Mouse (Mus musculus) limb, embryonic 13.5 days (tissue): ENCODE measurements around the gene Tex36. TPM values are rescaled to one million over a fixed set of nuclear protein-coding genes. Genes with fewer than 3 reads are reported as not detected.
A peak's percentile ranks its signal among the peaks of the same experiment; 100 is the strongest.

ENCODE experiments used
- ATAC-seq: fragments of 200-750 bp; cut with Nextera tagmentation; 2 replicates; pipeline ENCODE4 v1.8.0; 2017; ENCODE audit warnings: low read depth, moderate number of reproducible peaks, moderate TSS enrichment; ENCODE audit not compliant: low FRiP score
- H3K27ac ChIP-seq: fragments of 300-500 bp; sonication (generic); 2 replicates; pipeline ENCODE4 v1.5.1; 2015; ENCODE audit warnings: inconsistent platforms, mild to moderate bottlenecking, moderate library complexity
- H3K27me3 ChIP-seq: fragments of 300-500 bp; sonication (generic); 2 replicates; pipeline ENCODE4 v1.6.1; 2015; ENCODE audit warnings: mild to moderate bottlenecking, inconsistent platforms
- H3K36me3 ChIP-seq: fragments of 300-500 bp; sonication (generic); 2 replicates; pipeline ENCODE4 v1.6.1; 2015; ENCODE audit warnings: inconsistent platforms, mild to moderate bottlenecking, moderate library complexity
- H3K4me1 ChIP-seq: fragments of 300-500 bp; sonication (generic); 2 replicates; pipeline ENCODE4 v1.6.1; 2015; ENCODE audit warnings: inconsistent platforms
- H3K4me2 ChIP-seq: fragments of 300-500 bp; sonication (generic); replicated peaks from 2 replicates; pipeline ENCODE4 v1.6.1; 2015; ENCODE audit warnings: inconsistent platforms, mild to moderate bottlenecking, moderate library complexity
- H3K4me3 ChIP-seq: fragments of 300-500 bp; sonication (generic); 2 replicates; pipeline ENCODE4 v1.5.1; 2015; ENCODE audit warnings: moderate library complexity, mild to moderate bottlenecking, inconsistent platforms
- H3K9ac ChIP-seq: fragments of 300-500 bp; sonication (generic); 2 replicates; pipeline ENCODE4 v1.6.1; 2015; ENCODE audit warnings: mild to moderate bottlenecking, inconsistent platforms
- H3K9me3 ChIP-seq: fragments of 300-500 bp; sonication (generic); 2 replicates; pipeline ENCODE4 v1.6.1; 2016; ENCODE audit warnings: inconsistent platforms
- WGBS: fragments of 180-500 bp; shearing (Covaris S2); methylation state at CpG from one replicate; pipeline ENCODE4 v1.1.7; 2015; 5-methylcytosine and 5-hydroxymethylcytosine counted together
- polyA plus RNA-seq: library from polyadenylated mRNA; unstranded; fragments of >200 nt; fragmentation: Nextera tagmentation; extraction: Ambion mirVana; gene quantifications from 2 replicates; pipeline ENCODE4 v1.2.1, GENCODE M21; 2015

Tex36 gene
- polyA plus RNA-seq = not detected in 2 replicates

DNA sequence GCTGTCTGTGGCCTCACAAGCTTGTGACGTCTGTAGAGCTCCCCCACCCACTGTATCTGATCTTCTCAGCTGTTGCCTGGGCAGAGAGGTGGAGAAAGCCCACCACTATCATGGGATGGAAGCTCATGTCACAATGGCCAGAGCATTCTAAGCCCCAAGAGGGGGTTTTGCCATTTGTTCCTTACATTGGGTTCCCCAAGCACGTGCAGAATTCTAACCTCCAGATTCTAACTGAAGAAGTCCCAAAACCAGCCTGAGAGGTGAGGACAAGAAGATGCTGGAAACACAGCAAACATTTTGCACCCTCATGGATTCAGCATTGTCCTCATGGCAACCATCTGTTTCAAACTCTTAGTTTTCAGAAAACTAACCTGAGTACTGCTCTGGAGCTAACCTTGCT, at the start of gene Tex36:
TSS of gene Tex36 (minus strand) at position 101 of the 400 bp plus-strand sequence.
- Histone ChIP-seq H3K9ac (no peak within 1 kb of the TSS), H3K27ac (no peak within 1 kb of the TSS), H3K4me2 (no peak within 1 kb of the TSS), H3K4me1 (peaks cover 16% of the 10 kb centered on the region), H3K36me3 (no peaks in the 10 kb centered on the region), H3K27me3 (0 out of 2 replicates have a peak, but pooled peaks cover 8% of the 10 kb centered on the region), H3K9me3 (no peaks in the 10 kb centered on the region), H3K4me3 (no peak within 1 kb of the TSS)
- 60% methylated on average over 2 of the region's 2 CpGs for WGBS
- ATAC-seq = no peak

- peaks cover 92% of the 10 kb centered on the region for H3K36me3 ChIP-seq
- H3K27me3 ChIP-seq = no peaks in the 10 kb centered on the region
- WGBS = 88% methylated on average over 6 of the region's 6 CpGs
- H3K4me1 ChIP-seq = no peaks in the 10 kb centered on the region
- H3K27ac ChIP-seq = no peak overlapping the region
- H3K4me2 ChIP-seq = no peak overlapping the region
- no peak for ATAC-seq
- H3K9me3 ChIP-seq = no peaks in the 10 kb centered on the region
- H3K9ac ChIP-seq = no peak overlapping the region
- no peak overlapping the region for H3K4me3 ChIP-seq
Measured at GRCm38 (mm10) chr7:133645716-133646115, 43.8 kb upstream of the Tex36 start.

DNA sequence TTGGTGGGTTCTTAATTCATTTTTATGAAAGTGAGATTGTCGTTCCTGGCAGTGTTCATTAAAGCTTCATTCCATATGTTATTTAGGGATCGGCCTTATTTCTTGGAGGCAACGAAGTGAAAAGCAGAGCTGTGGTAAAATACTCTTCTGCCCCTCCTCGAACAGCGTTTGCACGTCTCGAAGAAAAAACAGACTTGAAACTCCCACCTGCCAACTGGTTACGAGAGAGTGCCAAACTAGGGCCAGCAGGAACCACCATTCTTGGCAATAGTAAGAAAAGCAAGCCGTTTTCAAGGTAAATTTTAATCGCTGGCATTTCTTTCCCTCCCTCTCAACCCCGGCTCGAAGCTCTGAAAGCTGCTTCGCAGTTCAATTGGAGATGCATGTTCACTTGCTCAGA, 36.9 kb upstream of the Tex36 start:
- no peak overlapping the region for H3K27ac ChIP-seq
- H3K4me2 ChIP-seq = peak overlapping the region; percentile 93
- no peaks in the 10 kb centered on the region for H3K9me3 ChIP-seq
- peaks cover 24% of the 10 kb centered on the region for H3K4me1 ChIP-seq
- H3K36me3 ChIP-seq = peaks cover 36% of the 10 kb centered on the region
- peak overlapping the region; percentile 94 for H3K4me3 ChIP-seq
- H3K9ac ChIP-seq = no peak overlapping the region; the same call in 1 of the 2 replicates
- no peak for ATAC-seq
- H3K27me3 ChIP-seq = no peaks in the 10 kb centered on the region
- 86% methylated on average over 13 of the region's 13 CpGs for WGBS

DNA sequence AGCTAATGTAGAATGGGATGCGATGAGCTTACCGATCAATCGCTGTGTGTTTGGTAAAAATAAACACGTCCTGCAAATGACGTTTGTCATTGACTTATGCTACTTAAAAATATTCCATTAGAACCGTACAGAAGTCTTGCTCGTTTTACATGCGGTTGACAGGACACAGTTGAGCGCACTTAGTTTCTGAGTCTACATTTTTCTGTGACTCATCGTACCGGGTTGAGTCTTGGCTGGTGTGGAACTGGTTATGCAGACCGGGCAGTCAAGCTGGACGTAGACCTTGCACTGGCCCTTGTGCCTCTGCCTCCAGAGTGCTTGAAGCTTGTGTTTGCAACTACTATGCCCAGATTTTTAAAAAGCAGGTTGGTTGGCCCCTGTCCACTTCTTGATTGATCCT, 36.3 kb upstream of the Tex36 start:
- Histone ChIP-seq H3K27ac (no peak overlapping the region), H3K9me3 (no peaks in the 10 kb centered on the region), H3K27me3 (no peaks in the 10 kb centered on the region), H3K4me3 (peak overlapping the region; percentile 94), H3K36me3 (peaks cover 31% of the 10 kb centered on the region), H3K4me2 (peak overlapping the region; percentile 93), H3K4me1 (peaks cover 24% of the 10 kb centered on the region), H3K9ac (peak overlapping the region; percentile 92)
- 13% methylated on average over 13 of the region's 13 CpGs for WGBS
- no peak for ATAC-seq

DNA sequence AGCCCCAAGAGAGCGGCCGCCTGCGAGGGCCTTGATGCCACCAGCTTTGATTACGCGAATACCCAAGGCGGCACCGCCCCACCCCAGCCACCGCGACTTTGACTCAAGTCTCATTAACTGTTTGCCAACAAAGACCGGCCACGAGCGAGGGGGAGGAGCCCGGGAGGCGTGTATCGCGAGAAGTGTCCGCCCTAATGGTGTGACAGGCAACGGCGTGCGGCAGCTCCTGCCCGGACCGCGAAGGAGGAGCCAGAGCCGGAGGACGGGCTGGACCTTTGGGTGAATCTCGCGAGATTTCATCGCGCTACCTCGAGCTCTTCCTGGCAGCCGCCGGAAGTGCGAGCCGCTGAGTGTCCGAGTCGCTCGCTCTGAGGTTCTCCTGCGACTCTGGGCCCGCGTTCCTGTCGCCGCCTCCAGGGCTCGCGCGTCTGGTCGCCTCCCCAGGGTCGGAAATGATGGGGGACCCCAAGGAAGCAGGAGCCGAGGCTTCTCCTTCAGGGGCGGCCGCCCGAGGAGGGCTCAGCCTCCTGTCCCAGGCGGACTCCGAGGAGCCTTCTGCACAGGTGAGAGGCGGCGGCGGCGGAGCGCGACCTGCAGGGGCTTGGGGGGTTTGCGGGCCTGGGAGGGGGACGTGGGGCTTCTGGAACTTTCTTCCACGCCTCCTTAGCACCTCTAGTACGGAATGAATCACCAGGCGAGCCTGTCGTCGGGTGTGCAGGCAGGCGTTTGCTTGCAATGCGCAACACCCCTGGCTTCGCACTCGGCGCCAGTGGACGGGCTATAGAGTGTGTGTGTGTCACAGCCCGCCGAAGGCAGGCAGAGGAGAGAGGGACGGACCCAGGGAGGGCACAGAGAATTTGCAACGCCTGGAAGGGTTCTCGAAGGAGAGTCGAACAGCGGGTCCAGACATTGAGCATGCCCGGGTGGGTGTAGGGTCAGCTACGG, 35.7 kb upstream of the Tex36 start, which contains the start of gene Edrf1:
TSS of gene Edrf1 (plus strand) at position 183 of the 945 bp plus-strand sequence.
- Histone ChIP-seq H3K27me3 (no peaks in the 10 kb centered on the region), H3K36me3 (peaks cover 24% of the 10 kb centered on the region), H3K9me3 (no peaks in the 10 kb centered on the region), H3K27ac (peak within 1 kb of the TSS; percentile 87), H3K4me1 (peaks cover 24% of the 10 kb centered on the region), H3K4me3 (peak within 1 kb of the TSS; percentile 94), H3K9ac (peak within 1 kb of the TSS; percentile 92), H3K4me2 (peak within 1 kb of the TSS; percentile 93)
- peak; percentile 96 for ATAC-seq
- WGBS = under 1% methylated on average over 81 of the region's 81 CpGs

DNA sequence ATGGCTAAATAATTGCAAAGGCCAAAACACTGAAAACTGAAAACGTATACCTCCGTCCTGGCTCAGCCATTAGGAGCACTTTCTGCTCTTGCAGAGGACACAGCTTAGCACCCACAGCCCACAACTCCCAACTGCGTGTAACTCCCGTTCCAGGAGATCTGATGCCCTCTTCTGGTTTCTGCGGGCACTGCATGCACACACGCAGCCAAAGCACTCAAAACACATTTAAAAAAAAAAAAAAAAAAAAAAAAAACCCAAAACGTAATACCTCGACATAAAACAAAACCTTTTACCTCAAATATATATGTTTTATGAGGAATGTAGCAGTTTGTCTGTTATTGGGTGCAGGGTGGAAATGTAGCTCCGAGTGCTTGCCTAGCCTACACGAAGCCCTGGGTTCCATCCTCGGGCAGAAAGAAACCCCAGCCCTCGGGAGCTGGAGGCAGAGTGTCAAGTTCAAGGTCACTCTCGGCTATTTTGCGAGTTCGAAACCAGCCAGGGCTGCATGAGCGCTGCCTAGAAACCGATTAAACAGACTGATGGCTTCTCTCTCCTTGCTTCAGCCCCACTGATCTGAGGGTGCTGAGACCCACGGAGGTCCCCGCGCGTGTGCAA, 34.9 kb upstream of the Tex36 start:
- peak overlapping the region; percentile 93 for H3K4me2 ChIP-seq
- peak overlapping the region; percentile 87; the same call in 1 of the 2 replicates for H3K27ac ChIP-seq
- no peaks in the 10 kb centered on the region for H3K9me3 ChIP-seq
- H3K9ac ChIP-seq = peak overlapping the region; percentile 72
- H3K4me1 ChIP-seq = peaks cover 24% of the 10 kb centered on the region
- ATAC-seq = peak; percentile 12; the same call in 1 of the 2 replicates
- no peaks in the 10 kb centered on the region for H3K27me3 ChIP-seq
- peak overlapping the region; percentile 94 for H3K4me3 ChIP-seq
- WGBS = 3% methylated on average over 21 of the region's 21 CpGs
- H3K36me3 ChIP-seq = peaks cover 16% of the 10 kb centered on the region

GRCm38 (mm10) chr7:133634932-133635650, 33.1 kb upstream of the Tex36 start:
- Histone ChIP-seq H3K9ac (no peak overlapping the region), H3K9me3 (no peaks in the 10 kb centered on the region), H3K4me1 (peaks cover 24% of the 10 kb centered on the region), H3K4me2 (peak overlapping the region; percentile 27; the same call in 1 of the 2 replicates), H3K27me3 (peaks cover 6% of the 10 kb centered on the region; the same call in 1 of the 2 replicates), H3K27ac (peak overlapping the region; percentile 69), H3K4me3 (no peak overlapping the region), H3K36me3 (0 out of 2 replicates have a peak, but pooled peaks cover 4% of the 10 kb centered on the region)
- WGBS = 19% methylated on average over 10 of the region's 12 CpGs
- peak; percentile 35; the same call in 1 of the 2 replicates for ATAC-seq

DNA sequence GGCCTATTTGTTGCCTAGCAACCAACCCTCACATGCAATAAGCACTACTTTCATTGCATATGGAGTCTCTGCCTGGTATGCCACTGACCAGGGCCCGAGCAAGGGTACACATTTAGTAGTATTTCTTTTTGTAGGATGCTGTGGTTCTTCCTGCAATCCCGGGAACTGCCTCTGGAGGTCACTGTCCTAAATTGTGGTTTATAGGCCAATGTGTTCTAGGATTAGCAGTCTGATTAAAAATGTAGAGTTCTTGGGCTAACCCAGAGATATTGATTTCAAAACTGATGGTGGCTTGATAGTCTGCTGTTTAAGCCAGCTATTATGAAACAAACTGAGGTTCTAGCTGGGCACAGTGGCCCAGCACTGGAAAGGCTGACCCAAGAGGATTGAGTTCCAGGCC, 30.5 kb upstream of the Tex36 start:
- no peaks in the 10 kb centered on the region for H3K9me3 ChIP-seq
- H3K27me3 ChIP-seq = peaks cover 6% of the 10 kb centered on the region; the same call in 1 of the 2 replicates
- no peaks in the 10 kb centered on the region for H3K36me3 ChIP-seq
- no peak overlapping the region for H3K9ac ChIP-seq
- no peak overlapping the region for H3K27ac ChIP-seq
- ATAC-seq = no peak
- WGBS = 28% methylated on average over 2 of the region's 2 CpGs
- peaks cover 12% of the 10 kb centered on the region for H3K4me1 ChIP-seq
- H3K4me2 ChIP-seq = no peak overlapping the region
- no peak overlapping the region for H3K4me3 ChIP-seq

- Histone ChIP-seq H3K4me3 (no peak overlapping the region), H3K9me3 (no peaks in the 10 kb centered on the region), H3K4me2 (no peak overlapping the region), H3K27ac (no peak overlapping the region), H3K36me3 (no peaks in the 10 kb centered on the region), H3K4me1 (peaks cover 10% of the 10 kb centered on the region), H3K9ac (no peak overlapping the region), H3K27me3 (peaks cover 6% of the 10 kb centered on the region; the same call in 1 of the 2 replicates)
- WGBS = 80% methylated on average over 5 of the region's 5 CpGs
- no peak for ATAC-seq
Measured at GRCm38 (mm10) chr7:133630821-133631220, 28.9 kb upstream of the Tex36 start.

DNA sequence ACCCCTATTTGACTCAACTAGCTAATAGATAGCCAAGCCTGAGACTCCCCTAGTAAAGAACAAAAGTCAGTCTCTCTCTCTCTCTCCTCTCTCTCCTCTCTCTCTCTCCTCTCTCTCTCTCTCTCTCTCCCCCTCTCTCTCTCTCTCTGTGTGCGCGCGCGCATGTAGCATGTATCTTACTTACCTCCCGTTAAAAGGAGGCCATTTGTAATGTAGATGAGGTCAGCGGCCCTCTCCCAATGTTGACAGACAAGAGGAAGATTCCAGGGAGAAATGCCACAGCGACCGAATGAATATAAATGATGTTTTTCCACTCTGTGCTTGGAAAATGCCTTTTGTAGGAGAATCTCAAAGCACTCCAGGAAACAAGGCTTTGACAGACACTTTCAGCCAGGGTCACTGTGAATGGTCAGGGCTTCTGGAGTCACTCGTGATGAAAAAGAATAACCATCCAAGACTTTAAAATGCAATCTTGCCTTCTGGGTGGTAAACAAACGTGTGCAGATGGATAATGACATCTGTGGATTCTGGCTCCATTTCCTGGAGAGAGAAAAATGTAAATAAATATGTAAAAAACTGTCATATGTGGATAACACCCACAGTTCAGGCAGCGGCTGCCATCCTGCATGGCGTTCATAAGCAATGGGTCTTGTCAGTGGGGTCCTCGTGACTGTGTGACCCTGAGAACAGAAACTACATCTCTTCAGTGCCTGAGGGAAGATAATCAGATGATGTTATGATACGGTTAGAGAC, 25.4 kb upstream of the Tex36 start:
- no peak overlapping the region for H3K4me3 ChIP-seq
- peaks cover 19% of the 10 kb centered on the region; the same call in 1 of the 2 replicates for H3K27me3 ChIP-seq
- H3K36me3 ChIP-seq = no peaks in the 10 kb centered on the region
- H3K4me2 ChIP-seq = no peak overlapping the region
- H3K9me3 ChIP-seq = no peaks in the 10 kb centered on the region
- no peak overlapping the region for H3K9ac ChIP-seq
- H3K4me1 ChIP-seq = no peaks in the 10 kb centered on the region
- 59% methylated on average over 14 of the region's 14 CpGs for WGBS
- ATAC-seq = no peak
- no peak overlapping the region for H3K27ac ChIP-seq

DNA sequence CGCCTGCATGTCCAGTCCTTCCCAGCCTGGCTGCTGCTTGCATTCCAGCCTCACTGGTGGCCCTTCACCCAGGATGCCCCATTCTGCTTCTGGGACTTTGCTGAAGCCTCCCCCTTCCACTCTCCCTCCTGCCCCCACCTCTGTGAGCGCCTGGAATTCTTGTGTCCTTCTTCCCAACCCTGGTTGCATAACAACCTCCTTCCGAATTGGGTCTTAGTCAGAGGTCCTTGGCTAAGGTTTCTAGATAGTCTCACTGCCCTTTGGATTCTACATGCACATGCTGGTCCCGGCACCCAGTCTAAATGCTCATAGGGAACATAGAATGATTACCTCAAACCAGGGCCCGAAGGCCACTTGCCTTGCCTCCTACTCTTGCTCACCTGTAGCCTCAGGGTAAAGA, 21.3 kb upstream of the Tex36 start:
- Histone ChIP-seq H3K4me1 (peaks cover 7% of the 10 kb centered on the region; the same call in 1 of the 2 replicates), H3K4me2 (no peak overlapping the region), H3K9me3 (no peaks in the 10 kb centered on the region), H3K27me3 (peaks cover 20% of the 10 kb centered on the region; the same call in 1 of the 2 replicates), H3K36me3 (no peaks in the 10 kb centered on the region), H3K4me3 (no peak overlapping the region), H3K9ac (no peak overlapping the region), H3K27ac (no peak overlapping the region)
- ATAC-seq = no peak
- 81% methylated on average over 5 of the region's 5 CpGs for WGBS
